Mouse (Mus musculus) neural tube, embryonic 10.5 days (tissue): ENCODE results near the gene BC067074.
"Not testable (repeated sequence)": the region's sequence is repeated elsewhere in the genome, so short reads cannot be mapped to it uniquely, and the experiment has no call there.

Source experiments
- DNase-seq: peaks from one replicate; pipeline ENCODE4 v3.0.0-alpha.2; 2017; ENCODE audit warnings: low spot score; ENCODE audit errors: extremely low spot score

The BC067074 gene

GRCm38 (mm10) chr13:113292975-113293706 lies at the start of gene BC067074:
BC067074 (plus strand) TSS chr13:113293159.
- DNase-seq, result peak; percentile 73

- DNase-seq, result no peak
These were observed 47.9 kb upstream of the BC067074 start for GRCm38 (mm10) chr13:113245025-113245424.

- not testable (repeated sequence) for DNase-seq
These were observed 40.4 kb upstream of the BC067074 start for GRCm38 (mm10) chr13:113252580-113252979.

- DNase-seq, result no peak
These were observed 36.2 kb upstream of the BC067074 start for GRCm38 (mm10) chr13:113256766-113257165.

- no peak for DNase-seq
These were observed 35.8 kb upstream of the BC067074 start for GRCm38 (mm10) chr13:113257190-113257589.

GRCm38 (mm10) chr13:113259237-113259636 lies 33.7 kb upstream of the BC067074 start:
- no peak for DNase-seq

- DNase-seq, result no peak
These were observed 30.1 kb upstream of the BC067074 start for GRCm38 (mm10) chr13:113262822-113263221.

GRCm38 (mm10) chr13:113265257-113265656 lies 27.7 kb upstream of the BC067074 start:
- DNase-seq, result peak; percentile 62

- DNase-seq, result peak; percentile 85
These were observed 26.4 kb upstream of the BC067074 start for GRCm38 (mm10) chr13:113266495-113266951.

GRCm38 (mm10) chr13:113267204-113267603 lies 25.8 kb upstream of the BC067074 start:
- no peak for DNase-seq

- peak; percentile 81 for DNase-seq
These were observed 22.9 kb upstream of the BC067074 start for GRCm38 (mm10) chr13:113269777-113270776.

GRCm38 (mm10) chr13:113271189-113271588 lies 21.8 kb upstream of the BC067074 start:
- no peak for DNase-seq

GRCm38 (mm10) chr13:113287141-113287540 lies 5.8 kb upstream of the BC067074 start:
- DNase-seq, result no peak

GRCm38 (mm10) chr13:113288210-113289197 lies 4.5 kb upstream of the BC067074 start:
- no peak for DNase-seq

GRCm38 (mm10) chr13:113289760-113290159 lies 3.2 kb upstream of the BC067074 start:
- no peak for DNase-seq

- DNase-seq, result no peak
These were observed 958 bp upstream of the BC067074 start for GRCm38 (mm10) chr13:113292001-113292400.

GRCm38 (mm10) chr13:113293707-113294432 lies 911 bp downstream of the BC067074 start:
- no peak for DNase-seq

GRCm38 (mm10) chr13:113295817-113296485 lies 3.0 kb downstream of the BC067074 start:
- DNase-seq, result no peak

- no peak for DNase-seq
These were observed 13.6 kb downstream of the BC067074 start for GRCm38 (mm10) chr13:113306581-113306980.
